ENCODE assay signal across 27 mouse cellular contexts in the genomic region with DNA sequence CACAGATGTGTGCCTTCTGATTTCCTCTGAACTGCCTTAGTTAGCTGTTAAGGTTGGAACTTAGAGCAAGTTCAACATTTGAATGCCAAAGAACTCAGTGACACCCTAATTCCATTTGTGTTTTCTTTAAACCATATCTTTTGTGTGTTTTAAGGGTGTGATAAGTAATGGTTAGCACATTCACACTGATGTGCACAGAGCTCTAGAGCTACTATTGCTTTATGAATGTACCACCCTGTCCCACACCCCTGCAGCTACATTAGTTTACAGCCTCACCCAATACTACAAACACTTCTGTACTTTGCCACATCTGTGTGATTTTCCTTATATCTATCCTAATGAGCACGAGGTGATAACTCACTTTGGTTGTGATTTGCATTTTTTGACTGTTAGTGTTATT.
"Had no signal": no experiment of that assay in that cellular context is flagged by ENCODE, and none has a peak within 500 bp of the region (broad histone marks: within the 10 kb centered on the region; RNA-seq: fewer than 3 reads in every experiment).

No protein-coding gene starts in this region.

- H3K9me3 ChIP-seq: embryonic facial prominence, embryonic 10.5 days; embryonic facial prominence, embryonic 12.5 days; embryonic facial prominence, embryonic 13.5 days; embryonic facial prominence, embryonic 15.5 days; forebrain, embryonic 10.5 days; forebrain, embryonic 12.5 days; forebrain, embryonic 13.5 days; forebrain, embryonic 15.5 days had no signal

- DNase-seq: cerebellum, adult 18-20 months; cerebellum, adult 2 months; cerebellum, adult 8-10 months; cerebellum, adult 9-10 months; cerebellum, adult 9-11 months; cerebellum, postnatal 10 days; cerebellum, postnatal 25 days; cerebellum, postnatal 36 days; embryo, embryonic 11 days; gastrocnemius, adult 2 months; gastrocnemius, postnatal 10 days; gastrocnemius, postnatal 14 days; gastrocnemius, postnatal 25 days; gastrocnemius, postnatal 36 days; heart, adult 11 months; heart, adult 18-20 months had no signal

- H3K4me2 ChIP-seq: embryonic facial prominence, embryonic 12.5 days; embryonic facial prominence, embryonic 13.5 days; embryonic facial prominence, embryonic 15.5 days; forebrain, embryonic 12.5 days; forebrain, embryonic 13.5 days; forebrain, embryonic 15.5 days had no signal

- H3K36me3 ChIP-seq: embryonic facial prominence, embryonic 10.5 days; embryonic facial prominence, embryonic 12.5 days; embryonic facial prominence, embryonic 13.5 days; embryonic facial prominence, embryonic 15.5 days; forebrain, embryonic 10.5 days; forebrain, embryonic 12.5 days; forebrain, embryonic 15.5 days had no signal

- H3K4me1 ChIP-seq: embryonic facial prominence, embryonic 10.5 days; embryonic facial prominence, embryonic 12.5 days; embryonic facial prominence, embryonic 13.5 days; embryonic facial prominence, embryonic 15.5 days; forebrain, embryonic 12.5 days; forebrain, embryonic 13.5 days; forebrain, embryonic 15.5 days had no signal

- H3K27ac ChIP-seq: embryonic facial prominence, embryonic 10.5 days; embryonic facial prominence, embryonic 12.5 days; embryonic facial prominence, embryonic 13.5 days; embryonic facial prominence, embryonic 15.5 days; forebrain, embryonic 10.5 days; forebrain, embryonic 12.5 days; forebrain, embryonic 13.5 days; forebrain, embryonic 15.5 days; gastrocnemius, adult 2 months had no signal

- H3K4me3 ChIP-seq: embryonic facial prominence, embryonic 10.5 days; embryonic facial prominence, embryonic 12.5 days; embryonic facial prominence, embryonic 13.5 days; embryonic facial prominence, embryonic 15.5 days; erythroblast, embryonic 14.5 days; forebrain, embryonic 10.5 days; forebrain, embryonic 12.5 days; forebrain, embryonic 13.5 days; forebrain, embryonic 15.5 days; gastrocnemius, adult 2 months had no signal

- H3K27me3 ChIP-seq: embryonic facial prominence, embryonic 12.5 days; embryonic facial prominence, embryonic 13.5 days; embryonic facial prominence, embryonic 15.5 days; forebrain, embryonic 12.5 days; forebrain, embryonic 13.5 days; forebrain, embryonic 15.5 days had no signal

- ATAC-seq: forebrain, embryonic 13.5 days; forebrain, embryonic 14.5 days; forebrain, embryonic 15.5 days; forebrain, embryonic 16.5 days had no signal

- H3K9ac ChIP-seq: embryonic facial prominence, embryonic 12.5 days; embryonic facial prominence, embryonic 13.5 days; embryonic facial prominence, embryonic 15.5 days; forebrain, embryonic 12.5 days; forebrain, embryonic 13.5 days; forebrain, embryonic 15.5 days had no signal
